Mouse (Mus musculus) lung, postnatal 25 days (tissue): ENCODE measurements around the gene Mto1.
"Not testable (repeated sequence)": the region's sequence is repeated elsewhere in the genome, so short reads cannot be mapped to it uniquely, and the experiment has no call there.

Source experiments
- DNase-seq: peaks from one replicate; pipeline ENCODE4 v3.0.0; 2022; ENCODE audit warnings: low spot score

Gene Mto1

GRCm38 (mm10) chr9:78475873-78476272, 27.9 kb downstream of the Mto1 start:
- DNase-seq: no peak

GRCm38 (mm10) chr9:78476531-78477020, 28.6 kb downstream of the Mto1 start:
- DNase-seq: no peak

- peak; percentile 32 for DNase-seq
These were observed 29.1 kb downstream of the Mto1 start for GRCm38 (mm10) chr9:78477021-78477551.

GRCm38 (mm10) chr9:78478009-78478605, 30.1 kb downstream of the Mto1 start:
- DNase-seq: not testable (repeated sequence)

- not testable (repeated sequence) for DNase-seq
These were observed 31.3 kb downstream of the Mto1 start for GRCm38 (mm10) chr9:78479308-78479707.

- DNase-seq: not testable (repeated sequence)
These were observed 32.2 kb downstream of the Mto1 start for GRCm38 (mm10) chr9:78480227-78480626.

GRCm38 (mm10) chr9:78480706-78481358, 32.8 kb downstream of the Mto1 start:
- peak; percentile 78 for DNase-seq

GRCm38 (mm10) chr9:78481423-78482331, 33.7 kb downstream of the Mto1 start:
- DNase-seq: peak; percentile 99

- DNase-seq: peak; percentile 16
These were observed 34.4 kb downstream of the Mto1 start for GRCm38 (mm10) chr9:78482386-78482785.

GRCm38 (mm10) chr9:78484660-78485059, 36.7 kb downstream of the Mto1 start:
- DNase-seq: no peak

- not testable (repeated sequence) for DNase-seq
These were observed 40.0 kb downstream of the Mto1 start for GRCm38 (mm10) chr9:78488021-78488420.

GRCm38 (mm10) chr9:78488890-78489420, 40.9 kb downstream of the Mto1 start, which contains the start of gene Eef1a1:
Eef1a1 (minus strand) TSS chr9:78489151.
- DNase-seq: peak; percentile 72

- peak; percentile 24 for DNase-seq
These were observed 43.2 kb downstream of the Mto1 start for GRCm38 (mm10) chr9:78491169-78491568.

- no peak for DNase-seq
These were observed 44.2 kb downstream of the Mto1 start for GRCm38 (mm10) chr9:78492254-78492653.

GRCm38 (mm10) chr9:78493171-78493570, 45.2 kb downstream of the Mto1 start:
- no peak for DNase-seq

- no peak for DNase-seq
These were observed 52.4 kb downstream of the Mto1 start for GRCm38 (mm10) chr9:78500386-78500785.

GRCm38 (mm10) chr9:78501284-78501683, 53.3 kb downstream of the Mto1 start:
- DNase-seq: no peak

- no peak for DNase-seq
These were observed 55.4 kb downstream of the Mto1 start for GRCm38 (mm10) chr9:78503223-78504079.

GRCm38 (mm10) chr9:78504133-78504532, 56.1 kb downstream of the Mto1 start:
- no peak for DNase-seq

- no peak for DNase-seq
These were observed 56.7 kb downstream of the Mto1 start for GRCm38 (mm10) chr9:78504679-78505078.

- no peak for DNase-seq
These were observed 57.2 kb downstream of the Mto1 start for GRCm38 (mm10) chr9:78505223-78505622.
